Mouse (Mus musculus): ENCODE results near the gene Stra6.

GRCm38 (mm10) chr9:58045646-58046045 is 17.9 kb upstream of the Stra6 start:
- TF ChIP-seq POLR2A (IDR thresholded peaks at IDR 0.05; ENCODE audit: borderline replicate concordance, control insufficient read depth, low read depth, low read length): no peak
- no peak for TF ChIP-seq CTCF (IDR thresholded peaks at IDR 0.05; ENCODE audit: control insufficient read depth, insufficient read depth, low read length)

All from bone marrow, adult 2 months (tissue).